Mouse (Mus musculus) forebrain, postnatal 0 days (tissue): ENCODE measurements around the gene Fbxo6. TPM values are rescaled to one million over a fixed set of nuclear protein-coding genes. Genes with fewer than 3 reads are reported as not detected.
"Not testable (repeated sequence)": the region's sequence is repeated elsewhere in the genome, so short reads cannot be mapped to it uniquely, and the experiment has no call there.

ENCODE experiments used
- ATAC-seq: fragments of 200-750 bp; cut with Nextera tagmentation; 2 replicates; pipeline ENCODE4 v1.8.0; 2017; ENCODE audit warnings: mild to moderate bottlenecking, moderate library complexity
- DNase-seq: peaks from one replicate; pipeline ENCODE4 v3.0.0-alpha.2; 2015
- H3K27ac ChIP-seq: fragments of 300-500 bp; sonication (generic); 2 replicates; pipeline ENCODE4 v1.5.1; 2014; ENCODE audit warnings: low read depth, mild to moderate bottlenecking, antibody characterized with exemption, low read length, moderate library complexity, mixed read lengths
- H3K27me3 ChIP-seq: fragments of 300-500 bp; sonication (generic); 2 replicates; pipeline ENCODE4 v1.6.1; 2014; ENCODE audit warnings: mild to moderate bottlenecking, low read length, mixed read lengths; ENCODE audit not compliant: insufficient read depth
- H3K36me3 ChIP-seq: fragments of 300-500 bp; sonication (generic); 2 replicates; pipeline ENCODE4 v1.6.1; 2014; ENCODE audit warnings: mild to moderate bottlenecking, moderate library complexity; ENCODE audit not compliant: insufficient read depth
- H3K4me1 ChIP-seq: fragments of 300-500 bp; sonication (generic); 2 replicates; pipeline ENCODE4 v1.6.1; 2014; ENCODE audit warnings: antibody characterized with exemption; ENCODE audit not compliant: insufficient read depth
- H3K4me2 ChIP-seq: fragments of 300-500 bp; sonication (generic); 2 replicates; pipeline ENCODE4 v1.6.1; 2014; ENCODE audit warnings: low read depth, mild to moderate bottlenecking, moderate library complexity
- H3K4me3 ChIP-seq: fragments of 300-500 bp; sonication (generic); 2 replicates; pipeline ENCODE4 v1.5.1; 2014; ENCODE audit warnings: low read depth, low read length, mixed read lengths
- H3K9ac ChIP-seq: fragments of 300-500 bp; sonication (generic); 2 replicates; pipeline ENCODE4 v1.6.1; 2014; ENCODE audit warnings: mild to moderate bottlenecking
- H3K9me3 ChIP-seq: fragments of 300-500 bp; sonication (generic); 2 replicates; pipeline ENCODE4 v1.6.1; 2016; ENCODE audit warnings: low read length
- CTCF ChIP-seq: sonication (generic); IDR thresholded peaks from 2 replicates; pipeline ENCODE4 v1.5.1; 2016; ENCODE audit warnings: antibody characterized with exemption, control low read depth, low read depth
- WGBS: fragments of 180-500 bp; shearing (Covaris S2); extraction: QIAGEN DNeasy Blood & Tissue Kit; methylation state at CpG from one replicate; pipeline ENCODE4 v1.1.7; 2014; 5-methylcytosine and 5-hydroxymethylcytosine counted together
- polyA plus RNA-seq: library from polyadenylated mRNA; unstranded; fragments of >200 nt; fragmentation: Nextera tagmentation; extraction: Ambion mirVana; gene quantifications from 2 replicates; pipeline ENCODE4 v1.2.1, GENCODE M21; 2015
- total RNA-seq: library from RNA; depleted of rRNA; stranded (reverse); fragments of >200 nt; gene quantifications from 2 replicates; pipeline ENCODE4 v1.2.3, GENCODE M21; 2014

The Fbxo6 gene
- total and polyA plus RNA-seq, 2 experiments from 2014 or later = 24.0 to 24.9 TPM

DNA sequence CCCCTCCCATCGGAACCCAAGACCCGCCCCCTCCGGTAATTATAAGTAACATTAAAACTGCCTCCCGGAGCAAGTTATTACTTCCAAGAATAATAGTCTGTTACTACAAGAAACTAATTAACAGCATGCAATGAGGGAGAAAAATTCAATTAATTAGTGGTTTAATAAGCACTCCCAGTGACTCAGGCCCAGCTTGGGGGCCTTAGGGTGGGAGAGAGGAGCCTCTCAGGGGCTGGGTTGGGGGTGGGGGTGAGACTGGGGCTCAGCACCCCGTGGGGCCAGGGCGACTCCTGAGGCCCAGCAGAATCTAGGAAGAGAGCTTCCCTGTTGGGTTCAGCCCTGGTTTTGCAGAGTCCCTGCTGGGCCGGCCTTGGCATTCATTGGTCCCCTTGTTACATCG lies 30.4 kb upstream of the Fbxo6 start:
- Histone ChIP-seq H3K4me1 (no peaks in the 10 kb centered on the region), H3K36me3 (no peaks in the 10 kb centered on the region), H3K9me3 (no peaks in the 10 kb centered on the region), H3K4me3 (no peak overlapping the region), H3K27me3 (no peaks in the 10 kb centered on the region; the same call in 1 of the 2 replicates), H3K27ac (no peak overlapping the region), H3K4me2 (no peak overlapping the region), H3K9ac (no peak overlapping the region)
- 15% methylated on average over 8 of the region's 8 CpGs for WGBS
- TF ChIP-seq CTCF = no peak
- no peak for DNase-seq
- ATAC-seq = 0 out of 2 replicates have a peak, but pooled peaks have one; percentile 19

- Histone ChIP-seq H3K4me3 (no peak overlapping the region), H3K9me3 (no peaks in the 10 kb centered on the region), H3K27me3 (no peaks in the 10 kb centered on the region; the same call in 1 of the 2 replicates), H3K27ac (no peak overlapping the region), H3K4me2 (no peak overlapping the region), H3K4me1 (no peaks in the 10 kb centered on the region), H3K36me3 (no peaks in the 10 kb centered on the region), H3K9ac (no peak overlapping the region)
- 79% methylated on average over 12 of the region's 12 CpGs for WGBS
- ATAC-seq (no peak), DNase-seq (no peak)
- TF ChIP-seq CTCF = no peak
These were observed 29.5 kb upstream of the Fbxo6 start for GRCm38 (mm10) chr4:148181483-148181882.

- Histone ChIP-seq H3K27ac (no peak overlapping the region), H3K9ac (no peak overlapping the region), H3K4me2 (no peak overlapping the region), H3K36me3 (no peaks in the 10 kb centered on the region), H3K4me3 (no peak overlapping the region), H3K4me1 (no peaks in the 10 kb centered on the region), H3K9me3 (no peaks in the 10 kb centered on the region), H3K27me3 (peaks cover 5% of the 10 kb centered on the region)
- DNase-seq (no peak), ATAC-seq (no peak)
- no peak for TF ChIP-seq CTCF
These were observed 25.8 kb upstream of the Fbxo6 start for GRCm38 (mm10) chr4:148177716-148178115.

DNA sequence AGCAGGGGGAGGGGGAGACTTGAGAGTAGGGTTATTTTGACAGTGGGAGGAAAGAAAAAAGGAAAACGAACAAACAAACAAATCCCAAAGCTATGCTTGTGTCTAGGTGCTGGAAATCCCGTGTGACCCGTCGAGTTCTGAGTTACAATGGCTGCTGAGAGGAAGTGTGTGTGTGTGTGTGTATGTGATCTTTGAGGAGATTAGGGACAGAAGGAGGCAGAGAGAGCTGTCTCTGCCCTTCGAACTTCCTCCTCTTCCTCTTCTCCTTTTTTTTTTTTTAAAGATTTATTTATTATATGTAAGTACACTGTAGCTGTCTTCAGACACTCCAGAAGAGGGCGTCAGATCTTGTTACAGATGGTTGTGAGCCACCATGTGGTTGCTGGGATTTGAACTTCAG lies 24.7 kb upstream of the Fbxo6 start:
- not testable (repeated sequence) for H3K9me3 ChIP-seq, H3K4me3 ChIP-seq, H3K27ac ChIP-seq, H3K9ac ChIP-seq, H3K4me1 ChIP-seq, H3K36me3 ChIP-seq, H3K27me3 ChIP-seq, ATAC-seq, H3K4me2 ChIP-seq, DNase-seq
- WGBS = 77% methylated on average over 5 of the region's 6 CpGs

GRCm38 (mm10) chr4:148174495-148174862 lies 22.5 kb upstream of the Fbxo6 start:
- peak overlapping the region; percentile 37 for H3K4me3 ChIP-seq
- peak; percentile 27; the same call in 1 of the 2 replicates for ATAC-seq
- TF ChIP-seq CTCF = peak; percentile 34
- H3K9me3 ChIP-seq = no peaks in the 10 kb centered on the region
- peak; percentile 52 for DNase-seq
- H3K27ac ChIP-seq = no peak overlapping the region
- H3K9ac ChIP-seq = peak overlapping the region; percentile 55
- H3K4me1 ChIP-seq = no peaks in the 10 kb centered on the region
- H3K4me2 ChIP-seq = peak overlapping the region; percentile 61
- H3K36me3 ChIP-seq = no peaks in the 10 kb centered on the region
- peaks cover 15% of the 10 kb centered on the region for H3K27me3 ChIP-seq
- 5% methylated on average over 12 of the region's 12 CpGs for WGBS

GRCm38 (mm10) chr4:148173811-148174494 lies 22.0 kb upstream of the Fbxo6 start:
- no peak for TF ChIP-seq CTCF
- DNase-seq (peak; percentile 65), ATAC-seq (peak; percentile 53)
- Histone ChIP-seq H3K27me3 (peaks cover 15% of the 10 kb centered on the region), H3K4me3 (peak overlapping the region; percentile 37), H3K4me2 (peak overlapping the region; percentile 61), H3K4me1 (no peaks in the 10 kb centered on the region), H3K27ac (peak overlapping the region; percentile 55; the same call in 1 of the 2 replicates), H3K9ac (peak overlapping the region; percentile 55), H3K36me3 (no peaks in the 10 kb centered on the region), H3K9me3 (no peaks in the 10 kb centered on the region)
- under 1% methylated on average over 30 of the region's 30 CpGs for WGBS

GRCm38 (mm10) chr4:148171261-148171660 lies 19.3 kb upstream of the Fbxo6 start:
- Histone ChIP-seq H3K27ac (no peak overlapping the region), H3K27me3 (peaks cover 18% of the 10 kb centered on the region), H3K4me1 (no peaks in the 10 kb centered on the region), H3K4me3 (no peak overlapping the region), H3K36me3 (no peaks in the 10 kb centered on the region), H3K9ac (no peak overlapping the region), H3K9me3 (no peaks in the 10 kb centered on the region), H3K4me2 (no peak overlapping the region)
- 12% methylated on average over 3 of the region's 3 CpGs for WGBS
- ATAC-seq = no peak
- no peak for DNase-seq
- TF ChIP-seq CTCF = no peak
